Mouse (Mus musculus): Measurements from ENCODE around the gene Pigz. TPM values are rescaled to one million over a fixed set of nuclear protein-coding genes. Genes with fewer than 3 reads are reported as not detected.

Pigz gene
- polyA plus RNA-seq, 1 experiment from 2014 or later = 1.6 TPM

DNA sequence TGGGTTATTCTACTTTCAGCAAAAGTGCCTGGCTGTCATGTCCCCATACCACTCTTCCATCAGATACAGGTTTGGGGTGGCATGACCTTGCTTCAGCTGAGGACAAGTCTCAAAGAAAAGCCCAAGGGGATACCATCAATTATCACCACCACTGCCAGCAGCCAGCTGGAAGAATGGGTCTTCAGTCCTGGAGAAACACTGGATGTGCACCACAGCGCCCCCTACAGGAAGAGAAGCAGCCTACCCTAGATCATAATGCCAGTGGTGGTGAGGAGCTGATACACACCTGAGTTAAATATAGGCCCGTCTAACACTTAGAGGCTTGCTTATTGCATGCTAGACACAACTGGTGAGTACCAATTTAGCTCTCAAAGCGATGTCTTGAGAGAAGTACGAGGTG is 28.3 kb upstream of the Pigz start:
- no peak overlapping the region for H3K4me2 ChIP-seq (ENCODE audit: low read length)
- no peak overlapping the region for H3K27ac ChIP-seq (ENCODE audit: low read length)
- no peaks in the 10 kb centered on the region for H3K36me3 ChIP-seq (ENCODE audit: control insufficient read depth, insufficient read depth)
- 82% methylated on average over 4 of the region's 4 CpGs for WGBS
- peaks cover 4% of the 10 kb centered on the region; the same call in 1 of the 2 replicates for H3K27me3 ChIP-seq (replicated peaks; ENCODE audit: control insufficient read depth, insufficient read depth, low read length)
- no peaks in the 10 kb centered on the region for H3K9me3 ChIP-seq (ENCODE audit: control insufficient read depth, low read length)
- ATAC-seq = no peak
- H3K4me3 ChIP-seq (replicated peaks; ENCODE audit: low read length) = no peak overlapping the region
- no peak overlapping the region for H3K9ac ChIP-seq (replicated peaks; ENCODE audit: low read depth, low read length)
- 0 out of 2 replicates have a peak, but pooled peaks cover 5% of the 10 kb centered on the region for H3K4me1 ChIP-seq (replicated peaks; ENCODE audit: control insufficient read depth, insufficient read depth, low read length)

DNA sequence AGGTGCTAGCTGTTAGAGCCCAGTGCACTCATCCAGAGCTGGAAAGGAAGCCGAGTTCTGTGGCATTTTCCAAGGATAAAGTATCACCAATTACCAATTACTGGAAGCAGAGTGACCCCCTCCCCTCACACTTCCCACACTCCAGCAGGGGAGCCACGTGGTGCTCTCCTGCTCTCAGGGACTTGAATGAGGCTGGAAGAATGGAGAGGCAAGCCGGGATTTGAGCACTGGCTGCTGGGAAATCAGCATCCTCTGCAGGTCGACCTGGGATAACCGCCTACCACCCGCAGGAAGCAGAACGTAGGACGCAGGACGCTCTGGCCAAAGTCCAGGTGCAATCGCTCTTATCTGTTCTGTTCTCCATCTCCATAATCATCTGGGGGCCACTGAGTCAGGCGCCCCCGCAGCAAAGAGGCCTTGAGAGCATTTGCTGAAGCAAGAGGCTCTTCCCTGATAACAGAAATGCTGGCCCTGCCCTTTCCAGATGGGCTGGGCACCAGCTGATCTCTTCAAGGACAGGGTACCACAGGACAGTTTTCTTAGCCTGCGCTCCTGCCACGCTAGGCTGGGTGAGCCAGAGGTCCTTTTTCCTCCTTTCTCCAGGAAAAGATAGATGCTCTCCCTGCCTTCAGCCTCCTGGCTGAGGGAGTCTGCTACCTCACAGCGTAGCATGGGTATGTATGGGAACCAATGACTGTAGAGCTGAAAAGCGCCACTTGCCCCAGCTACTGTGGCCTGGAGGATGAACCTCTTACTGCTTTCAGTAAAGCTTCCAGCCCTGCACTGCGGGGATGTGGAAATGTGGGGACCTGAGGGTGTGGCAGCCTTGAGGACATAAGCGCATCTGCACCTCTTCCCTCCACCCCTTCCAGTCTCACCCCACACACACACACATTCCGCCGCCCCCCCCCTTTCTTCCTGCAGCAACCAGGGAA is 27.5 kb upstream of the Pigz start:
- no peak overlapping the region for H3K27ac ChIP-seq (ENCODE audit: low read length)
- H3K27me3 ChIP-seq (replicated peaks; ENCODE audit: control insufficient read depth, insufficient read depth, low read length) = peaks cover 4% of the 10 kb centered on the region; the same call in 1 of the 2 replicates
- no peak; the same call in 1 of the 2 replicates for ATAC-seq
- H3K9ac ChIP-seq (replicated peaks; ENCODE audit: low read depth, low read length) = 0 out of 2 replicates have a peak overlapping the region, but pooled peaks have one; percentile 22
- no peaks in the 10 kb centered on the region for H3K36me3 ChIP-seq (ENCODE audit: control insufficient read depth, insufficient read depth)
- H3K4me1 ChIP-seq (replicated peaks; ENCODE audit: control insufficient read depth, insufficient read depth, low read length) = 0 out of 2 replicates have a peak, but pooled peaks cover 5% of the 10 kb centered on the region
- H3K4me3 ChIP-seq (replicated peaks; ENCODE audit: low read length) = no peak overlapping the region
- 34% methylated on average over 20 of the region's 20 CpGs for WGBS
- no peak overlapping the region for H3K4me2 ChIP-seq (ENCODE audit: low read length)
- H3K9me3 ChIP-seq (ENCODE audit: control insufficient read depth, low read length) = no peaks in the 10 kb centered on the region

DNA sequence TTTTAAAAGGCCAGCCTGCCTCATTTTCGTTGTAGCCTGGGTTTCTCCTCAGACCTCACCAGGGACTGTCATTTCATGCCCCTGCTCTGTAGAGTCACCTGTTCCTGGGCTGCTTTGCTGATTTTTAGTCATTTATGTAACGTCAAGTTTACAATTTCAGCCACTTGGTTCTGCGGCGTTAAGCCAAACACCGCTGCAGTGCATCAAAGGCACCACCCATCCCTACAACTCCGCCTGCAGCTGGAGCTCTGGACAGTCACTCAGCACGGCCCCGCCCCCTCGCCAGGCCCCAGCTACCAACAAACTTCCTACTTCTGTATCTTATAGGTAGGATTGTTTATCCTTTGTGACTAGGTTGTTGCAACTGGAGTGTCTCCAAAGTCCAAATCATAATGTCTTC is 26.8 kb upstream of the Pigz start:
- Histone ChIP-seq H3K9me3 (ENCODE audit: control insufficient read depth, low read length) (no peaks in the 10 kb centered on the region), H3K4me3 (replicated peaks; ENCODE audit: low read length) (no peak overlapping the region), H3K4me1 (replicated peaks; ENCODE audit: control insufficient read depth, insufficient read depth, low read length) (0 out of 2 replicates have a peak, but pooled peaks cover 5% of the 10 kb centered on the region), H3K27ac (ENCODE audit: low read length) (no peak overlapping the region), H3K9ac (replicated peaks; ENCODE audit: low read depth, low read length) (no peak overlapping the region), H3K27me3 (replicated peaks; ENCODE audit: control insufficient read depth, insufficient read depth, low read length) (peaks cover 4% of the 10 kb centered on the region; the same call in 1 of the 2 replicates), H3K4me2 (ENCODE audit: low read length) (0 out of 2 replicates have a peak overlapping the region, but pooled peaks have one; percentile 12), H3K36me3 (ENCODE audit: control insufficient read depth, insufficient read depth) (no peaks in the 10 kb centered on the region)
- 9% methylated on average over 9 of the region's 9 CpGs for WGBS
- ATAC-seq = no peak

- H3K4me2 ChIP-seq (ENCODE audit: low read length) = no peak overlapping the region
- WGBS = 67% methylated on average over 11 of the region's 11 CpGs
- peaks cover 4% of the 10 kb centered on the region; the same call in 1 of the 2 replicates for H3K27me3 ChIP-seq (replicated peaks; ENCODE audit: control insufficient read depth, insufficient read depth, low read length)
- no peak for ATAC-seq
- 0 out of 2 replicates have a peak, but pooled peaks cover 5% of the 10 kb centered on the region for H3K4me1 ChIP-seq (replicated peaks; ENCODE audit: control insufficient read depth, insufficient read depth, low read length)
- H3K4me3 ChIP-seq (replicated peaks; ENCODE audit: low read length) = no peak overlapping the region
- no peak overlapping the region for H3K27ac ChIP-seq (ENCODE audit: low read length)
- no peaks in the 10 kb centered on the region for H3K36me3 ChIP-seq (ENCODE audit: control insufficient read depth, insufficient read depth)
- no peak overlapping the region for H3K9ac ChIP-seq (replicated peaks; ENCODE audit: low read depth, low read length)
- no peaks in the 10 kb centered on the region for H3K9me3 ChIP-seq (ENCODE audit: control insufficient read depth, low read length)
Observed at GRCm38 (mm10) chr16:31908959-31909358, 24.7 kb upstream of the Pigz start.

- no peak overlapping the region for H3K9ac ChIP-seq (replicated peaks; ENCODE audit: low read depth, low read length)
- no peak overlapping the region for H3K4me3 ChIP-seq (replicated peaks; ENCODE audit: low read length)
- peaks cover 4% of the 10 kb centered on the region; the same call in 1 of the 2 replicates for H3K27me3 ChIP-seq (replicated peaks; ENCODE audit: control insufficient read depth, insufficient read depth, low read length)
- WGBS = 80% methylated on average over 10 of the region's 10 CpGs
- H3K9me3 ChIP-seq (ENCODE audit: control insufficient read depth, low read length) = no peaks in the 10 kb centered on the region
- no peaks in the 10 kb centered on the region for H3K36me3 ChIP-seq (ENCODE audit: control insufficient read depth, insufficient read depth)
- no peak overlapping the region for H3K4me2 ChIP-seq (ENCODE audit: low read length)
- 0 out of 2 replicates have a peak, but pooled peaks cover 5% of the 10 kb centered on the region for H3K4me1 ChIP-seq (replicated peaks; ENCODE audit: control insufficient read depth, insufficient read depth, low read length)
- H3K27ac ChIP-seq (ENCODE audit: low read length) = no peak overlapping the region
- no peak for ATAC-seq
Observed at GRCm38 (mm10) chr16:31910281-31910847, 23.3 kb upstream of the Pigz start.

- Histone ChIP-seq H3K4me1 (replicated peaks; ENCODE audit: control insufficient read depth, insufficient read depth, low read length) (peaks cover 3% of the 10 kb centered on the region), H3K27ac (ENCODE audit: low read length) (no peak overlapping the region), H3K9me3 (ENCODE audit: control insufficient read depth, low read length) (no peaks in the 10 kb centered on the region), H3K27me3 (replicated peaks; ENCODE audit: control insufficient read depth, insufficient read depth, low read length) (no peaks in the 10 kb centered on the region), H3K4me3 (replicated peaks; ENCODE audit: low read length) (no peak overlapping the region), H3K9ac (replicated peaks; ENCODE audit: low read depth, low read length) (no peak overlapping the region; the same call in 1 of the 2 replicates), H3K4me2 (ENCODE audit: low read length) (no peak overlapping the region), H3K36me3 (ENCODE audit: control insufficient read depth, insufficient read depth) (no peaks in the 10 kb centered on the region)
- no peak for ATAC-seq
- WGBS = 87% methylated on average over 11 of the region's 11 CpGs
Observed at GRCm38 (mm10) chr16:31917776-31918175, 15.9 kb upstream of the Pigz start.

GRCm38 (mm10) chr16:31918248-31918724 is 15.4 kb upstream of the Pigz start:
- Histone ChIP-seq H3K4me2 (ENCODE audit: low read length) (peak overlapping the region; percentile 20), H3K27me3 (replicated peaks; ENCODE audit: control insufficient read depth, insufficient read depth, low read length) (no peaks in the 10 kb centered on the region), H3K27ac (ENCODE audit: low read length) (no peak overlapping the region), H3K9me3 (ENCODE audit: control insufficient read depth, low read length) (no peaks in the 10 kb centered on the region), H3K36me3 (ENCODE audit: control insufficient read depth, insufficient read depth) (no peaks in the 10 kb centered on the region), H3K4me3 (replicated peaks; ENCODE audit: low read length) (no peak overlapping the region), H3K4me1 (replicated peaks; ENCODE audit: control insufficient read depth, insufficient read depth, low read length) (peaks cover 3% of the 10 kb centered on the region), H3K9ac (replicated peaks; ENCODE audit: low read depth, low read length) (peak overlapping the region; percentile 35)
- ATAC-seq = peak; percentile 82
- WGBS = 4% methylated on average over 14 of the region's 14 CpGs

DNA sequence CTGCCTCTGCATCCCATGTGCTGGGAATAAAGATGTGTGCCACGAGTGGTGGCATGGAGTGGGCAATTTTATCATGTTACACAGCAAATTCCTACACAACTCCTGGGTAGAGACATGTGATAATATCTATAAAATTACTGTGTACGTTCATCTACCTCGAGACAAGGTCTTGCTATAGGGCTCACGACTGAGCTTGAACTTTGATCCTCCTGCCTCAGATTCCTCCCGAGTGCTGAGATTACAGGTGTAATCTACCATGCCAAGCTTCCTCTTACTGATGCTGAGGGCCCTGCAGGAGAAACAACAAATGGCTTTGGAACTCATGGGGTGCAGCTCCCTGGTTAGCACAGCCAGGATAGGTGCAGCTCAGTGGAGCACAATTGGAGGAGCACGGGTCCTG is 9.3 kb upstream of the Pigz start:
- Histone ChIP-seq H3K9me3 (ENCODE audit: control insufficient read depth, low read length) (no peaks in the 10 kb centered on the region), H3K4me3 (replicated peaks; ENCODE audit: low read length) (no peak overlapping the region), H3K4me2 (ENCODE audit: low read length) (no peak overlapping the region), H3K27me3 (replicated peaks; ENCODE audit: control insufficient read depth, insufficient read depth, low read length) (no peaks in the 10 kb centered on the region), H3K36me3 (ENCODE audit: control insufficient read depth, insufficient read depth) (no peaks in the 10 kb centered on the region), H3K27ac (ENCODE audit: low read length) (no peak overlapping the region), H3K4me1 (replicated peaks; ENCODE audit: control insufficient read depth, insufficient read depth, low read length) (no peaks in the 10 kb centered on the region), H3K9ac (replicated peaks; ENCODE audit: low read depth, low read length) (no peak overlapping the region)
- 81% methylated on average over 6 of the region's 6 CpGs for WGBS
- ATAC-seq = no peak

GRCm38 (mm10) chr16:31926091-31926490 is 7.6 kb upstream of the Pigz start:
- Histone ChIP-seq H3K4me3 (replicated peaks; ENCODE audit: low read length) (no peak overlapping the region), H3K4me2 (ENCODE audit: low read length) (no peak overlapping the region), H3K9me3 (ENCODE audit: control insufficient read depth, low read length) (no peaks in the 10 kb centered on the region), H3K27ac (ENCODE audit: low read length) (no peak overlapping the region), H3K36me3 (ENCODE audit: control insufficient read depth, insufficient read depth) (no peaks in the 10 kb centered on the region), H3K27me3 (replicated peaks; ENCODE audit: control insufficient read depth, insufficient read depth, low read length) (no peaks in the 10 kb centered on the region), H3K4me1 (replicated peaks; ENCODE audit: control insufficient read depth, insufficient read depth, low read length) (no peaks in the 10 kb centered on the region), H3K9ac (replicated peaks; ENCODE audit: low read depth, low read length) (no peak overlapping the region)
- WGBS = 73% methylated on average over 6 of the region's 6 CpGs
- ATAC-seq = no peak

Measured in forebrain, embryonic 16.5 days (tissue).